Mouse (Mus musculus) CH12.LX (cell line): ENCODE results near the gene Arl2. TPM values are rescaled to one million over a fixed set of nuclear protein-coding genes. Genes with fewer than 3 reads are reported as not detected.

ENCODE experiments used
- DNase-seq: peaks from one replicate; pipeline ENCODE4 v3.0.0-alpha.2; 2013; ENCODE audit errors: extremely low read depth
- H3K27ac ChIP-seq: 2 replicates; pipeline ENCODE4 v1.5.1; 2012; ENCODE audit warnings: low read depth, mild to moderate bottlenecking, control low read depth, moderate library complexity; ENCODE audit not compliant: insufficient read depth
- H3K27me3 ChIP-seq: replicated peaks from 2 replicates; pipeline ENCODE3; 2012; ENCODE audit warnings: inconsistent platforms
- H3K36me3 ChIP-seq, 2 experiments: replicated peaks in 1 of 2; 2 replicates each; pipeline versions ENCODE3 to v1.6.1; 2012; ENCODE audit warnings: inconsistent platforms in 1 of 2, low read length in 1 of 2, mild to moderate bottlenecking in 1 of 2, mixed read lengths in 1 of 2, moderate library complexity in 1 of 2; ENCODE audit not compliant: control insufficient read depth in 1 of 2, insufficient read depth in 1 of 2
- H3K4me1 ChIP-seq, 2 experiments: 2 replicates each; pipeline ENCODE4 v1.6.1; 2012; ENCODE audit warnings: inconsistent platforms in 1 of 2, moderate library complexity in 1 of 2; ENCODE audit not compliant: insufficient read depth in 2 of 2, control insufficient read depth in 1 of 2
- H3K4me2 ChIP-seq: 2 replicates; pipeline ENCODE4 v1.6.1; 2012; ENCODE audit warnings: low read depth, mild to moderate bottlenecking, control low read depth; ENCODE audit not compliant: poor library complexity, insufficient read depth, severe bottlenecking
- H3K4me3 ChIP-seq, 3 experiments: fragments of 150-350 bp in 1 of 3; sonication (generic) in 1 of 3; replicated peaks in 1 of 3; 2 replicates each; pipeline versions ENCODE3 to v1.5.1; 2011 to 2012; ENCODE audit warnings: low read depth in 2 of 3, low read length in 2 of 3, mild to moderate bottlenecking in 2 of 3, moderate library complexity in 2 of 3, control low read depth in 1 of 3, improper control_type of control experiment in 1 of 3, inconsistent platforms in 1 of 3, mixed read lengths in 1 of 3; ENCODE audit not compliant: poor library complexity in 1 of 3
- H3K79me2 ChIP-seq: replicated peaks from 2 replicates; pipeline ENCODE4 v1.6.1; 2012; ENCODE audit warnings: mild to moderate bottlenecking, moderate library complexity; ENCODE audit not compliant: control insufficient read depth, poor library complexity, insufficient read depth, severe bottlenecking; ENCODE audit errors: extremely low read depth
- H3K9ac ChIP-seq: 2 replicates; pipeline ENCODE4 v1.6.1; 2012; ENCODE audit warnings: low read depth, mild to moderate bottlenecking, control low read depth, moderate library complexity; ENCODE audit not compliant: insufficient read depth
- H3K9me3 ChIP-seq: replicated peaks from 2 replicates; pipeline ENCODE3; 2012; ENCODE audit warnings: low read length, inconsistent platforms, mixed read lengths
- BHLHE40 ChIP-seq: IDR thresholded peaks from 2 replicates; pipeline ENCODE4 v1.6.1; 2011; ENCODE audit warnings: mild to moderate bottlenecking, low read depth, low read length, improper control_type of control experiment
- CTCF ChIP-seq, 2 experiments: IDR thresholded peaks in 1 of 2; conservative IDR thresholded peaks in 1 of 2; 2 replicates each; pipeline ENCODE4 v1.5.1; 2011 to 2012; ENCODE audit warnings: low read depth in 2 of 2, low read length in 2 of 2, improper control_type of control experiment in 1 of 2, inconsistent platforms in 1 of 2, mild to moderate bottlenecking in 1 of 2, moderate library complexity in 1 of 2
- ELF1 ChIP-seq: IDR thresholded peaks from 2 replicates; pipeline ENCODE4 v1.6.1; 2014; ENCODE audit warnings: low read depth, mild to moderate bottlenecking, inconsistent platforms, low read length, improper control_type of control experiment
- ETS1 ChIP-seq: conservative IDR thresholded peaks from 2 replicates; pipeline ENCODE4 v1.6.1; 2012; ENCODE audit warnings: low read depth, mild to moderate bottlenecking, inconsistent platforms, low read length, improper control_type of control experiment, moderate library complexity
- HCFC1 ChIP-seq: IDR thresholded peaks from 2 replicates; pipeline ENCODE4 v1.6.1; 2012; ENCODE audit warnings: low read depth, mild to moderate bottlenecking, inconsistent platforms, low read length, improper control_type of control experiment
- IRF4 ChIP-seq: IDR thresholded peaks from 2 replicates; pipeline ENCODE4 v1.6.1; 2014; ENCODE audit warnings: low read depth, mild to moderate bottlenecking, inconsistent platforms, low read length, improper control_type of control experiment
- JUN ChIP-seq: IDR thresholded peaks from 2 replicates; pipeline ENCODE4 v1.6.1; 2011; ENCODE audit warnings: low read depth, mild to moderate bottlenecking, low read length, improper control_type of control experiment, moderate library complexity; ENCODE audit not compliant: insufficient read depth
- JUND ChIP-seq: conservative IDR thresholded peaks from 2 replicates; pipeline ENCODE4 v1.6.1; 2011; ENCODE audit warnings: low read depth, low read length, improper control_type of control experiment
- MAFK ChIP-seq: IDR thresholded peaks from 2 replicates; pipeline ENCODE4 v1.6.1; 2011; ENCODE audit warnings: low read length, improper control_type of control experiment; ENCODE audit not compliant: insufficient replicate concordance
- MAX ChIP-seq: IDR thresholded peaks from 2 replicates; pipeline ENCODE4 v1.6.1; 2011; ENCODE audit warnings: low read length, improper control_type of control experiment
- MEF2A ChIP-seq: IDR thresholded peaks from 2 replicates; pipeline ENCODE4 v1.6.1; 2014; ENCODE audit warnings: low read depth, mild to moderate bottlenecking, inconsistent platforms, low read length, improper control_type of control experiment, borderline replicate concordance
- PAX5 ChIP-seq: IDR thresholded peaks from 2 replicates; pipeline ENCODE4 v1.6.1; 2012; ENCODE audit warnings: low read length, inconsistent platforms, mixed read lengths
- POLR2AphosphoS2 ChIP-seq: IDR thresholded peaks from 2 replicates; pipeline ENCODE4 v1.6.1; 2011; ENCODE audit warnings: low read depth, low read length, improper control_type of control experiment
- RAD21 ChIP-seq: IDR thresholded peaks from 2 replicates; pipeline ENCODE4 v1.6.1; 2011; ENCODE audit warnings: low read depth, mild to moderate bottlenecking, low read length, improper control_type of control experiment, moderate library complexity
- TBP ChIP-seq: conservative IDR thresholded peaks from 2 replicates; pipeline ENCODE4 v1.6.1; 2011; ENCODE audit warnings: low read depth, low read length, improper control_type of control experiment
- UBTF ChIP-seq: IDR thresholded peaks from 2 replicates; pipeline ENCODE4 v1.6.1; 2012; ENCODE audit warnings: low read depth, mild to moderate bottlenecking, inconsistent platforms, low read length, improper control_type of control experiment, moderate library complexity
- USF1 ChIP-seq: IDR thresholded peaks from 2 replicates; pipeline ENCODE4 v1.6.1; 2014; ENCODE audit warnings: low read depth, mild to moderate bottlenecking, inconsistent platforms, low read length, improper control_type of control experiment
- ZC3H11A ChIP-seq: IDR thresholded peaks from 2 replicates; pipeline ENCODE4 v1.6.1; 2012; ENCODE audit warnings: low read depth, mild to moderate bottlenecking, inconsistent platforms, low read length, improper control_type of control experiment
- ZKSCAN1 ChIP-seq: IDR thresholded peaks from 2 replicates; pipeline ENCODE4 v1.6.1; 2012; ENCODE audit warnings: low read depth, inconsistent platforms, low read length, improper control_type of control experiment, borderline replicate concordance
- ZNF384 ChIP-seq: IDR thresholded peaks from 2 replicates; pipeline ENCODE4 v1.6.1; 2012; ENCODE audit warnings: low read depth, low read length, improper control_type of control experiment, inconsistent platforms
- dilution Hi-C: fragments of 300-500 bp; cut with MboI; formaldehyde crosslinking; loops from 2 replicates; pipeline ENCODE4 v1.14.3; 2020; ENCODE audit warnings: low sequenced_read_pairs; ENCODE audit not compliant: extremely low pct_unique_long_range_greater_than_20kb, extremely low pct_ligation_motif_present
- in situ Hi-C: fragments of 300-500 bp; cut with MboI; formaldehyde crosslinking; loops from 3 replicates; pipeline ENCODE4 v1.14.3; 2019; ENCODE audit warnings: low sequenced_read_pairs, low pct_ligation_motif_present, low pct_unique_long_range_greater_than_20kb, mixed read lengths
- polyA plus RNA-seq: library from polyadenylated mRNA; unstranded; fragments of >175 nt; gene quantifications from 2 replicates; pipeline ENCODE4 v1.2.1, GENCODE M21; 2012; ENCODE audit warnings: low read depth; ENCODE audit not compliant: insufficient read length
- total RNA-seq, 2 experiments: library from RNA; depleted of rRNA; stranded (reverse); fragments of 300-350 nt in 1 of 2; fragments of >200 nt in 1 of 2; gene quantifications; 2 replicates each; pipeline ENCODE4 v1.2.3; 2012 to 2014

The Arl2 gene
- total and polyA plus RNA-seq, 3 experiments, result 27.9 to 48.4 (median 36.9) TPM

DNA sequence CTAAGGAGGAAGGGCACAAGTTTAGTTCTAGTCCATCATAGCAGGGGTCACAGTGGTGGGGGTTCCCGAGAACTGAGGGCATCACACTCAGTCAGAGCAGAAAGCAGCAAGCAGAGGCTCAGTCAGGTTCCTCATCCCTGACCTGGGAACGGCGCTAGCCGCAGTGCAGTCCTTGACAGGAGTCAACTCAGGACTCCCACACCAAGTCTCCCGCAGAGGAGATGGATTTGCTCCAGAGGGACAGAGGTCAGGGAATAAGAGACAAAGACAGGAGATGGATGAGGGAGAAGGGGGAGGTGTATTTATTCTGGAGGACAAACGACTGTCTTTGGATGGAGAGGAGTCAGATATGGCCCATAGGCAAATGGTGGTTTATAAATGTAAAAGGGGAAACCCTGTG lies 28.2 kb downstream of the Arl2 start:
- Histone ChIP-seq H3K4me1 (peaks cover 11 to 35% of the 10 kb centered on the region in 2 experiments; a peak in 3 of 4 replicates), H3K27me3 (no peaks in the 10 kb centered on the region), H3K9ac (no peak overlapping the region), H3K27ac (no peak overlapping the region), H3K79me2 (peaks cover 14% of the 10 kb centered on the region), H3K4me3 (no peak overlapping the region), H3K4me2 (no peak overlapping the region), H3K9me3 (no peaks in the 10 kb centered on the region), H3K36me3 (peaks cover 32 to 68% of the 10 kb centered on the region in 2 experiments)
- dilution Hi-C loops (no loop called here), in situ Hi-C loops (no loop called here)
- DNase-seq, result no peak
- TF ChIP-seq ZNF384, result no peak

DNA sequence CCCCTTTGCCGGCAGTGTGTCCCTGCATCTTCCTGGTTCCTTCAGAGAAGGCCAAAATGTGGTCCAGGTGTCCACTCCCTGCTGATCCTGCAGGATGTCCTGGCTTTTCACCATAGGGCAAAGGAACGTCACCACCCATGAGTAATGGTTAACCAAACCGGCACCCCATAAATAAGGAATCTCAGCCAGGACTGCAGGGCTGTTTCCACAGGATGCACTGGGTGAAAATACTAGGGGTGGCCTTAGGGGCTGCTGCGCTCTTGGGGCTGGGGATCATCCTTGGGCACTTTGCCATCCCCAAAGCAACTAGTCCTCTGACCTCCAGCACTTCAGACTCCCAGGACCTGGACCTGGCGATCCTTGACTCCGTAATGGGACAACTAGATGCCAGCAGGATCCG lies 35.8 kb downstream of the Arl2 start, which contains the start of gene Naaladl1:
Gene Naaladl1, plus strand, starts transcription at position 197 of the 400 bp plus-strand sequence.
- Histone ChIP-seq H3K27me3 (no peaks in the 10 kb centered on the region), H3K4me3 (no peak within 1 kb of the TSS), H3K4me2 (no peak within 1 kb of the TSS), H3K79me2 (no peaks in the 10 kb centered on the region), H3K4me1 (peaks cover 0 to 7% of the 10 kb centered on the region in 2 experiments; a peak in 2 of 4 replicates), H3K27ac (no peak within 1 kb of the TSS), H3K9ac (no peak within 1 kb of the TSS), H3K36me3 (peaks cover 0 to 33% of the 10 kb centered on the region in 2 experiments), H3K9me3 (no peaks in the 10 kb centered on the region)
- TF ChIP-seq CTCF (conservative IDR thresholded peaks at IDR 0.05 in 1 of 2, IDR thresholded peaks at IDR 0.05 in 1 of 2; ENCODE audit: low read depth in 2 of 2, low read length in 2 of 2) (no peak), ETS1 (no peak), TBP (no peak), JUND (no peak)
- dilution Hi-C loops (no loop called here), in situ Hi-C loops (no loop called here)
- DNase-seq, result no peak

DNA sequence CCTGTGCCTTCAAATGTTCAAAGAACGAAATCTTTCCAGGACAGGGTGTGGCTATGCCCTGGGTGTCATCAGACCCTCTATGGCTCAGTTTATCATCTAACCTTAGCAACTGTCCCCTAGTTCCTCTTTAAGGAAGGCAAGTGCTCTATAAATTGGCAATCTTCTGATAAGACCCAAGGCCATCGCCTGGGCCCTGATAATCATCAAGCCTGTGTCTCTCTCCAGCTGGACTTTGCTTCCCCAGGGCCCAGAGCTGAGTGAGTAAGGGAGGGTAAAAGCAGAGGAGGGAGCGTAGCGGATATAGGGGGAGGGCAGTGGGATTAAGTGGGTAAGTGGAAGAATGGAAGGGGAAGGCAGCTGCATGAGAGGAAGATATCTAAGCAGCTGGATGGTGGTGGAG lies 36.9 kb downstream of the Arl2 start:
- H3K9ac ChIP-seq, result no peak overlapping the region

More for the DNA sequence above, 36.9 kb downstream of the Arl2 start:
- dilution Hi-C loops, result no loop called here
- Histone ChIP-seq H3K4me2 (no peak overlapping the region), H3K36me3 (peaks cover 0 to 41% of the 10 kb centered on the region in 2 experiments), H3K79me2 (no peaks in the 10 kb centered on the region), H3K4me3 (no peak overlapping the region), H3K27me3 (no peaks in the 10 kb centered on the region), H3K4me1 (peaks cover 0 to 7% of the 10 kb centered on the region in 2 experiments; a peak in 2 of 4 replicates), H3K9me3 (no peaks in the 10 kb centered on the region), H3K27ac (no peak overlapping the region)
- no peak for DNase-seq
- in situ Hi-C loops, result no loop called here
- TF ChIP-seq UBTF, result no peak
- TF ChIP-seq ELF1, result no peak
- TF ChIP-seq MAFK, result no peak
- TF ChIP-seq BHLHE40, result no peak
- no peak for TF ChIP-seq MAX
- no peak for TF ChIP-seq PAX5
- TF ChIP-seq ETS1, result no peak
- TF ChIP-seq IRF4, result no peak
- TF ChIP-seq POLR2AphosphoS2, result no peak
- TF ChIP-seq RAD21, result no peak
- no peak for TF ChIP-seq MEF2A
- TF ChIP-seq ZC3H11A, result no peak
- no peak for TF ChIP-seq HCFC1
- TF ChIP-seq USF1, result no peak
- no peak for TF ChIP-seq ZKSCAN1
- TF ChIP-seq JUN, result no peak
